Mouse (Mus musculus): Measurements from ENCODE around the gene Scd1. TPM values are rescaled to one million over a fixed set of nuclear protein-coding genes. Genes with fewer than 3 reads are reported as not detected.
A peak's percentile ranks its signal among the peaks of the same experiment; 100 is the strongest.

Scd1 gene
- polyA plus RNA-seq, 1 experiment, result 251 TPM

- no peak for TF ChIP-seq POLR2A (IDR thresholded peaks at IDR 0.05; ENCODE audit: low read depth, low read length)
- TF ChIP-seq CTCF (IDR thresholded peaks at IDR 0.05; ENCODE audit: extremely low read depth, insufficient read depth, insufficient read length, insufficient replicate concordance), result no peak
- no peak overlapping the region for H3K27ac ChIP-seq (ENCODE audit: insufficient read depth, low read length)
- H3K4me1 ChIP-seq (ENCODE audit: control insufficient read depth, insufficient read depth, insufficient read length), result peaks cover 20% of the 10 kb centered on the region; the same call in 1 of the 2 replicates
- no peak for DNase-seq (ENCODE audit: low read depth in 1 of 2, low spot score in 2 of 2)
- peaks cover 10% of the 10 kb centered on the region for H3K36me3 ChIP-seq (ENCODE audit: control insufficient read depth, insufficient read depth, low read length)
- no peaks in the 10 kb centered on the region for H3K27me3 ChIP-seq (ENCODE audit: control insufficient read depth, insufficient read depth, low read length)
- no peak overlapping the region for H3K4me3 ChIP-seq (ENCODE audit: extremely low read depth, insufficient read depth, insufficient read length)
- 95% methylated on average over 4 of the region's 4 CpGs for WGBS
Measured at GRCm38 (mm10) chr19:44391856-44392255, 15.8 kb downstream of the Scd1 start.

DNA sequence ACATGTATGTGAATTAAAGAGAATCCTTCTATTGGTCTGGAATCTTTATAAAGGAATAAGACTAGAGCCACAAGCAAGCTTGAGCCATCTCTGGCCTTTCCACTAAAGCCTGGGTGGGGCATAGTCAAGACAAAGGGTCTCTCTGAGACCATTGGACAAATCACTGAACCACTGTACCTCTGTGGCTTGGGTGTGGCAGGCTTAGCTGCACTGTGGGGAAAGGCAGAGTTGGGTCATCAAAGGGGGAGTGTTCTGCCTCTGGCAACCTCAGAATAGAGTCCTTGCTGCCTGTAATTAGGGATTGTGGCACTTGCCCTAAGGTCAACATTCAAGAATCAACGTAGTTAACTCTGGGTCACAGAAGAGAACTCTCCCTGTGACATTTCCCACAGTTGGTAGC, 18.2 kb downstream of the Scd1 start:
- peaks cover 32% of the 10 kb centered on the region; the same call in 1 of the 2 replicates for H3K4me1 ChIP-seq (ENCODE audit: control insufficient read depth, insufficient read depth, insufficient read length)
- H3K4me3 ChIP-seq (ENCODE audit: extremely low read depth, insufficient read depth, insufficient read length), result no peak overlapping the region
- peak in 1 of 2 experiments; percentile 59 for DNase-seq (ENCODE audit: low read depth in 1 of 2, low spot score in 2 of 2)
- H3K27me3 ChIP-seq (ENCODE audit: control insufficient read depth, insufficient read depth, low read length), result no peaks in the 10 kb centered on the region
- H3K36me3 ChIP-seq (ENCODE audit: control insufficient read depth, insufficient read depth, low read length), result no peaks in the 10 kb centered on the region
- no peak for TF ChIP-seq CTCF (IDR thresholded peaks at IDR 0.05; ENCODE audit: extremely low read depth, insufficient read depth, insufficient read length, insufficient replicate concordance)
- TF ChIP-seq POLR2A (IDR thresholded peaks at IDR 0.05; ENCODE audit: low read depth, low read length), result no peak
- WGBS, result 62% methylated on average over 1 of the region's 1 CpGs
- peak overlapping the region; percentile 98 for H3K27ac ChIP-seq (ENCODE audit: insufficient read depth, low read length)

DNA sequence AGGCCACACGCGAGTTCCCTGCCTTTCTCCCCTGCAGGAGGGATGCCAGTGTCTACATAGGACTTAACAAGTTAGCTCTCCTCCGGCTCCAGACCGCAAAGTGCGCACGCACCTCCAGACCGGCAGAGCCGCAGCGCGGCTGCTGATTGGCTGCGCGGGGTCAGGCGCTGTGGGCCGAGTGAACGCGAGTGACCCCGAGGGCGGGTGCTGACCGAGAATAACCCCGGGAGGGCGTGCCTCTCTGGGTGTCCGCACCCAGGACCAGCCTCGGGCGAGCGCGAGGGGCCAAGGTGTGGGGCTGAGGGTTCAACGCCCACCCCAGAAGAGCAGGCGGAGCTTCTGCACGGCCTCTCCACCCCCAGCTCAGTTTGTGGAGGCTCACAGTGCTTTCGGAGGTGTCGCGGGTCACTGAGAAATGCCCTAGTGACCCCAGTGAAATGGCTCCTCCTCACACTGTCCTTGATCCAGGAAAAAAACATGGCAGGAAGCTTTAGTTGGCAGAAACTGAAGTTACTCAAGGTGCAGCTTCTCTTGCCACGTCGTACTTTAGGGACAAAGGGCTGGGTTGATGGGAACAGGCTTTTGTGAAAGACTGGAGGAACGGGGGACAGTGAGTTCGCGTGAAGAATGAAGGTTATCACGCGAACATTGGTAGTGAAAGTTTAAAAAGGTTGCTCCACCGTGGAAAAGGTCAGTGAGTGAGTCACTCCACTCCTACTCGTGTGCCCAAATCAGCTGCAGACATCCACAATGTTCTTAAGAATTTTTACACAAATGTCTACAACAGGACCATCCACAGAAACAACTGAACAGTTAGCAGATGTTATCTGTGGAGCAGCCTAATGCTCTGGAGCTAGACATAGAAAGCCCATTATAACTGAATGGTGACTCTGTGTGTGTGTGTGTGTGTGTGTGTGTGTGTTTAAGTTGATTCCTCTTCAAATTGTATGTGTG, 18.9 kb downstream of the Scd1 start:
- DNase-seq (ENCODE audit: low read depth in 1 of 2, low spot score in 2 of 2), result peak; percentile 91 to 100
- TF ChIP-seq POLR2A (IDR thresholded peaks at IDR 0.05; ENCODE audit: low read depth, low read length) (peak; percentile 92), CTCF (IDR thresholded peaks at IDR 0.05; ENCODE audit: extremely low read depth, insufficient read depth, insufficient read length, insufficient replicate concordance) (no peak)
- 1% methylated on average over 41 of the region's 41 CpGs for WGBS

DNA sequence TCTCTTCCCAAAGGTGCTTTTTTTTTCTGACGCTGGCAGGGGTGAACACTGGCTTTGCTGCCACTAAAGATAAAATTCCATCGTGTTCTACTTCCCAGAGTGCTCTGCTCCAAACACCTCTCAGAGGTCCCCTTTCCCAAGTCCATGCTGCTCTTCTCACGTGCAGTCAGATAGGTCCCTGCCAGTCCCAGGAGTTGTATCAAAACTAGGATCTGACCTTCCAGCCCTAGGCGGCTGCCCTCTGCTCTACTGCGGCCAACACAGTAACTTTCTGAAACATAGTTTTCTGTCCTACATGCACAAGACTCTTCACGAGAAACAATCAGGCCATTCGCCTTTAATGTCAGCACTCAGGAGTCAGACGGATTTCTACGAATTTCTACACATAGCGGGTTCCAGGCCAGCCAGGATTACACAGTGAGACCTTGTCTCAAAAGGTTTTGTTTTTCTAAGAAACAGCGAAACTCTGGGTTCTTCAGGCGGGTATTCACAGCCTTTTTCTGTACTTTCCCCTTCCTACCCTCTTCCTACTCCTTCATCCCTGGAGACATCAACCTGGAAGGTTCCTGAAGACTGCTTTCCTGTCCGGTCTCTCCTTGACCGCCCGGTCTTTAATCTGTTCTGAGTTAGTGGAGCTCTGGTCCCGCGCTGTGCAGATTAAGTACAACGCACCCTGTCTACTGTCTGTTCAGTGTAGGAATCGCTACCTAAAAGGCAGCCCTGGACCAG, 19.8 kb downstream of the Scd1 start:
- H3K4me1 ChIP-seq (ENCODE audit: control insufficient read depth, insufficient read depth, insufficient read length), result peaks cover 39% of the 10 kb centered on the region; the same call in 1 of the 2 replicates

More for the DNA sequence above, 18.9 kb downstream of the Scd1 start:
- no peaks in the 10 kb centered on the region for H3K27me3 ChIP-seq (ENCODE audit: control insufficient read depth, insufficient read depth, low read length)
- peak overlapping the region; percentile 98 for H3K27ac ChIP-seq (ENCODE audit: insufficient read depth, low read length)
- H3K4me1 ChIP-seq (ENCODE audit: control insufficient read depth, insufficient read depth, insufficient read length), result peaks cover 37% of the 10 kb centered on the region; the same call in 1 of the 2 replicates
- no peaks in the 10 kb centered on the region for H3K36me3 ChIP-seq (ENCODE audit: control insufficient read depth, insufficient read depth, low read length)
- peak overlapping the region; percentile 64 for H3K4me3 ChIP-seq (ENCODE audit: extremely low read depth, insufficient read depth, insufficient read length)

GRCm38 (mm10) chr19:44387089-44387671, 20.5 kb downstream of the Scd1 start:
- no peaks in the 10 kb centered on the region for H3K27me3 ChIP-seq (ENCODE audit: control insufficient read depth, insufficient read depth, low read length)
- no peaks in the 10 kb centered on the region for H3K36me3 ChIP-seq (ENCODE audit: control insufficient read depth, insufficient read depth, low read length)
- 96% methylated on average over 4 of the region's 4 CpGs for WGBS
- H3K4me3 ChIP-seq (ENCODE audit: extremely low read depth, insufficient read depth, insufficient read length), result no peak overlapping the region
- TF ChIP-seq POLR2A (IDR thresholded peaks at IDR 0.05; ENCODE audit: low read depth, low read length) (no peak), CTCF (IDR thresholded peaks at IDR 0.05; ENCODE audit: extremely low read depth, insufficient read depth, insufficient read length, insufficient replicate concordance) (no peak)
- H3K4me1 ChIP-seq (ENCODE audit: control insufficient read depth, insufficient read depth, insufficient read length), result peaks cover 37% of the 10 kb centered on the region; the same call in 1 of the 2 replicates
- DNase-seq (ENCODE audit: low read depth in 1 of 2, low spot score in 2 of 2), result no peak
- H3K27ac ChIP-seq (ENCODE audit: insufficient read depth, low read length), result no peak overlapping the region; the same call in 1 of the 2 replicates

More for the DNA sequence above, 19.8 kb downstream of the Scd1 start:
- H3K4me3 ChIP-seq (ENCODE audit: extremely low read depth, insufficient read depth, insufficient read length), result peak overlapping the region; percentile 64
- TF ChIP-seq CTCF (IDR thresholded peaks at IDR 0.05; ENCODE audit: extremely low read depth, insufficient read depth, insufficient read length, insufficient replicate concordance), result no peak
- no peak for TF ChIP-seq POLR2A (IDR thresholded peaks at IDR 0.05; ENCODE audit: low read depth, low read length)
- H3K27ac ChIP-seq (ENCODE audit: insufficient read depth, low read length), result peak overlapping the region; percentile 98
- no peaks in the 10 kb centered on the region for H3K27me3 ChIP-seq (ENCODE audit: control insufficient read depth, insufficient read depth, low read length)
- no peaks in the 10 kb centered on the region for H3K36me3 ChIP-seq (ENCODE audit: control insufficient read depth, insufficient read depth, low read length)
- no peak for DNase-seq (ENCODE audit: low read depth in 1 of 2, low spot score in 2 of 2)
- WGBS, result 27% methylated on average over 19 of the region's 19 CpGs

GRCm38 (mm10) chr19:44385887-44386498, 21.7 kb downstream of the Scd1 start:
- WGBS, result 33% methylated on average over 6 of the region's 6 CpGs
- no peak overlapping the region for H3K4me3 ChIP-seq (ENCODE audit: extremely low read depth, insufficient read depth, insufficient read length)
- peak overlapping the region; percentile 89 for H3K27ac ChIP-seq (ENCODE audit: insufficient read depth, low read length)
- H3K4me1 ChIP-seq (ENCODE audit: control insufficient read depth, insufficient read depth, insufficient read length), result peaks cover 39% of the 10 kb centered on the region; the same call in 1 of the 2 replicates
- H3K36me3 ChIP-seq (ENCODE audit: control insufficient read depth, insufficient read depth, low read length), result no peaks in the 10 kb centered on the region
- no peak for DNase-seq (ENCODE audit: low read depth in 1 of 2, low spot score in 2 of 2)
- no peaks in the 10 kb centered on the region for H3K27me3 ChIP-seq (ENCODE audit: control insufficient read depth, insufficient read depth, low read length)
- TF ChIP-seq POLR2A (IDR thresholded peaks at IDR 0.05; ENCODE audit: low read depth, low read length) (no peak), CTCF (IDR thresholded peaks at IDR 0.05; ENCODE audit: extremely low read depth, insufficient read depth, insufficient read length, insufficient replicate concordance) (no peak)

All from spleen, adult 2 months (tissue).